ENCODE assay signal across 7 mouse cellular contexts in genomic region chr1:86528571-86529180, GRCm38 (mm10). TPM values are rescaled to one million over a fixed set of nuclear protein-coding genes. Genes with fewer than 3 reads are reported as not detected.
A peak's percentile ranks its signal among the peaks of the same experiment; 100 is the strongest.
DNase-seq lines count a peak whose midpoint lies in the region; ATAC-seq and TF ChIP-seq lines count a peak whose summit lies in the region.

No protein-coding gene starts in this region.

- H3K36me3 ChIP-seq in ES-Bruce4 (ENCODE audit: control insufficient read depth, insufficient read depth, low read length, poor library complexity, severe bottlenecking) = peaks cover 36% of the 10 kb centered on the region
- peaks cover 15% of the 10 kb centered on the region for H3K36me3 ChIP-seq in embryonic facial prominence, embryonic 11.5 days (replicated peaks; ENCODE audit: control insufficient read depth, insufficient read depth, low read depth, low read length)
- 0 out of 2 replicates have a peak, but pooled peaks cover 7% of the 10 kb centered on the region for H3K36me3 ChIP-seq in macrophage (ENCODE audit: inconsistent target)

- no peak for ATAC-seq in embryonic facial prominence, embryonic 11.5 days (replicated peaks; ENCODE audit: insufficient number of reproducible peaks, low FRiP score, low TSS enrichment, low read depth)

- peak overlapping the region; percentile 97 for H3K4me3 ChIP-seq in ES-Bruce4 (ENCODE audit: low read depth, low read length)
- H3K4me3 ChIP-seq in embryonic facial prominence, embryonic 11.5 days (ENCODE audit: low read depth, low read length) = peak overlapping the region; percentile 100
- peak overlapping the region; percentile 79 for H3K4me3 ChIP-seq in macrophage (ENCODE audit: inconsistent target)

- no peak for TF ChIP-seq EP300 in ES-Bruce4 (IDR thresholded peaks at IDR 0.05; ENCODE audit: insufficient read depth, low read depth, low read length)

- peak overlapping the region; percentile 99 for H3K9ac ChIP-seq in ES-Bruce4 (ENCODE audit: low read depth, poor library complexity, severe bottlenecking)
- H3K9ac ChIP-seq in embryonic facial prominence, embryonic 11.5 days (replicated peaks; ENCODE audit: low read length) = peak overlapping the region; percentile 100

- H3K27me3 ChIP-seq in ES-Bruce4 (ENCODE audit: control insufficient read depth, insufficient read depth, low read length, poor library complexity, severe bottlenecking) = no peaks in the 10 kb centered on the region
- H3K27me3 ChIP-seq in embryonic facial prominence, embryonic 11.5 days (ENCODE audit: control insufficient read depth, insufficient read depth, low read length) = no peaks in the 10 kb centered on the region

- intact Hi-C loops in heart, postnatal 10 days (cut with DNase I) = loop anchor here (1.0 kb wide), 2 partner anchors 27 to 88 kb away; no protein-coding TSS in a partner anchor

- peak; percentile 29 for TF ChIP-seq CTCF in ES-Bruce4 (IDR thresholded peaks at IDR 0.05; ENCODE audit: low read depth, low read length)

- peak; percentile 63 for DNase-seq in adipocyte (ENCODE audit: low spot score)
- DNase-seq in embryonic facial prominence, embryonic 11.5 days (ENCODE audit: low spot score) = peak; percentile 49
- DNase-seq in heart, postnatal 10 days = peak; percentile 59 to 71
- DNase-seq in layer of hippocampus, adult 8-10 months (ENCODE audit: low spot score in 2 of 2) = peak; percentile 47 to 49
- peak; percentile 56 for DNase-seq in testis, postnatal 14 days (ENCODE audit: low spot score)

- H3K27ac ChIP-seq in ES-Bruce4 (ENCODE audit: insufficient read depth, low read length) (peak overlapping the region; percentile 48), macrophage (peak overlapping the region; percentile 64)
- peak overlapping the region; percentile 98 for H3K27ac ChIP-seq in embryonic facial prominence, embryonic 11.5 days (replicated peaks; ENCODE audit: low read depth, low read length)

- peak overlapping the region; percentile 85 for H3K4me2 ChIP-seq in embryonic facial prominence, embryonic 11.5 days (ENCODE audit: low read depth, low read length)

- TF ChIP-seq POLR2A in ES-Bruce4 (IDR thresholded peaks at IDR 0.05; ENCODE audit: insufficient read depth, low read length) = no peak

- under 1% methylated on average over 15 of the region's 15 CpGs for WGBS in embryonic facial prominence, embryonic 11.5 days
- under 1% methylated on average over 15 of the region's 15 CpGs for WGBS in macrophage (ENCODE audit: missing documents)

- peaks cover 1% of the 10 kb centered on the region for H3K4me1 ChIP-seq in ES-Bruce4 (ENCODE audit: control insufficient read depth, insufficient read depth, low read length)
- H3K4me1 ChIP-seq in embryonic facial prominence, embryonic 11.5 days (ENCODE audit: control insufficient read depth, insufficient read depth, low read length) = peaks cover 6% of the 10 kb centered on the region

- H3K9me3 ChIP-seq in ES-Bruce4 (replicated peaks; ENCODE audit: control insufficient read depth, insufficient read depth, low read length, poor library complexity, severe bottlenecking) = no peaks in the 10 kb centered on the region
- H3K9me3 ChIP-seq in embryonic facial prominence, embryonic 11.5 days (replicated peaks; ENCODE audit: control insufficient read depth, low read length) = no peaks in the 10 kb centered on the region

- peaks cover 44% of the 10 kb centered on the region for H3K79me2 ChIP-seq in macrophage (ENCODE audit: inconsistent target)

RNA-seq across cellular contexts. Expression of gene Ptma, which starts 2.1 kb away (rescaled TPM):
- 3,893 and 3,930 TPM in 2 replicates for polyA plus RNA-seq in ES-Bruce4 (2011; ENCODE audit: insufficient read depth, insufficient read length, low read depth, missing spikeins)
- polyA plus RNA-seq in embryonic facial prominence, embryonic 11.5 days (2014; fragmentation: Nextera tagmentation; extraction: Ambion mirVana) = 4,004 and 4,291 TPM in 2 replicates
- 100 to 1,000 TPM; 535 to 599 TPM for total RNA-seq in heart, postnatal 10 days (2021)
- 100 to 1,000 TPM; 420 to 464 (median 444) TPM for total RNA-seq in layer of hippocampus, adult 8-10 months (2022)
- total RNA-seq in macrophage (2018; cell fraction: chromatin; rRNA removed) = 100 to 1,000 TPM in 1 of 26 experiments, 10 to 100 TPM in 25; 14.8 to 195 (median 44.0) TPM
- total RNA-seq in macrophage (2018; cell fraction: cytosol; rRNA removed) = 100 to 1,000 TPM; 533 to 930 (median 702) TPM
- total RNA-seq in macrophage (2018; cell fraction: nucleus; rRNA removed) = 100 to 1,000 TPM; 100 to 475 (median 211) TPM
- polyA plus RNA-seq in macrophage (2018) = 808 to 1,710 TPM (median 1,042 TPM) in 3 replicates

RNA-seq across cellular contexts. Expression of gene Pde6d, which starts 53.8 kb away (rescaled TPM):
- 23.5 and 30.1 TPM in 2 replicates for polyA plus RNA-seq in ES-Bruce4 (2011; ENCODE audit: insufficient read depth, insufficient read length, low read depth, missing spikeins)
- polyA plus RNA-seq in embryonic facial prominence, embryonic 11.5 days (2014; fragmentation: Nextera tagmentation; extraction: Ambion mirVana) = 85.4 and 88.4 TPM in 2 replicates
- 10 to 100 TPM; 37.9 to 40.9 TPM for total RNA-seq in heart, postnatal 10 days (2021)
- total RNA-seq in layer of hippocampus, adult 8-10 months (2022) = 10 to 100 TPM; 47.4 to 55.5 (median 49.3) TPM
- total RNA-seq in macrophage (2018; cell fraction: chromatin; rRNA removed) = 10 to 100 TPM in 14 of 26 experiments, 1 to 10 TPM in 12; 2.7 to 19.5 (median 12.7) TPM
- 10 to 100 TPM; 20.8 to 44.6 (median 37.1) TPM for total RNA-seq in macrophage (2018; cell fraction: cytosol; rRNA removed)
- 10 to 100 TPM in 19 of 26 experiments, 1 to 10 TPM in 7; 6.1 to 23.5 (median 14.7) TPM for total RNA-seq in macrophage (2018; cell fraction: nucleus; rRNA removed)
- 23.4 to 36.5 TPM (median 31.5 TPM) in 3 replicates for polyA plus RNA-seq in macrophage (2018)

RNA-seq across cellular contexts. Expression of gene Cops7b, which starts 54.0 kb away (rescaled TPM):
- polyA plus RNA-seq in ES-Bruce4 (2011; ENCODE audit: insufficient read depth, insufficient read length, low read depth, missing spikeins) (31.7 and 36.2 TPM in 2 replicates), macrophage (2018) (8.6 to 14.1 TPM (median 11.7 TPM) in 3 replicates)
- 56.5 and 58.8 TPM in 2 replicates for polyA plus RNA-seq in embryonic facial prominence, embryonic 11.5 days (2014; fragmentation: Nextera tagmentation; extraction: Ambion mirVana)
- 10 to 100 TPM; 11.0 to 12.6 TPM for total RNA-seq in heart, postnatal 10 days (2021)
- 10 to 100 TPM; 18.7 to 21.5 (median 19.8) TPM for total RNA-seq in layer of hippocampus, adult 8-10 months (2022)
- 10 to 100 TPM in 15 of 26 experiments, 1 to 10 TPM in 11; 2.2 to 30.2 (median 12.3) TPM for total RNA-seq in macrophage (2018; cell fraction: chromatin; rRNA removed)
- total RNA-seq in macrophage (2018; cell fraction: cytosol; rRNA removed) = 10 to 100 TPM in 20 of 26 experiments, 1 to 10 TPM in 6; 6.6 to 13.9 (median 11.8) TPM
- total RNA-seq in macrophage (2018; cell fraction: nucleus; rRNA removed) = 10 to 100 TPM in 16 of 26 experiments, 1 to 10 TPM in 10; 2.6 to 36.4 (median 11.5) TPM

Comparison
In these comparisons a context has a peak if more than half of its experiments do, and no peak if none do; other contexts are left out.
1. H3K27ac ChIP-seq: peak in every context shown above with its lines; median percentile 98 in embryonic facial prominence, embryonic 11.5 days; 64 in macrophage; 48 in ES-Bruce4.